Mouse (Mus musculus) CH12.LX (cell line): ENCODE data around the gene Utp20.

Source experiments
- CHD1 ChIP-seq: IDR thresholded peaks from 2 replicates; pipeline ENCODE4 v1.6.1; 2012; ENCODE audit warnings: low read depth, low read length, improper control_type of control experiment, inconsistent platforms
- CTCF ChIP-seq, 2 experiments: IDR thresholded peaks in 1 of 2; conservative IDR thresholded peaks in 1 of 2; 2 replicates each; pipeline ENCODE4 v1.5.1; 2011 to 2012; ENCODE audit warnings: low read depth in 2 of 2, low read length in 2 of 2, improper control_type of control experiment in 1 of 2, inconsistent platforms in 1 of 2, mild to moderate bottlenecking in 1 of 2, moderate library complexity in 1 of 2
- E2F4 ChIP-seq: IDR thresholded peaks from 2 replicates; pipeline ENCODE4 v1.6.1; 2011; ENCODE audit warnings: low read depth, low read length, improper control_type of control experiment; ENCODE audit not compliant: insufficient replicate concordance
- ETS1 ChIP-seq: conservative IDR thresholded peaks from 2 replicates; pipeline ENCODE4 v1.6.1; 2012; ENCODE audit warnings: low read depth, mild to moderate bottlenecking, inconsistent platforms, low read length, improper control_type of control experiment, moderate library complexity
- MAFK ChIP-seq: IDR thresholded peaks from 2 replicates; pipeline ENCODE4 v1.6.1; 2011; ENCODE audit warnings: low read length, improper control_type of control experiment; ENCODE audit not compliant: insufficient replicate concordance
- MXI1 ChIP-seq: IDR thresholded peaks from 2 replicates; pipeline ENCODE4 v1.6.1; 2011; ENCODE audit warnings: mild to moderate bottlenecking, low read depth, low read length, improper control_type of control experiment
- NELFE ChIP-seq: IDR thresholded peaks from 2 replicates; pipeline ENCODE4 v1.6.1; 2011; ENCODE audit warnings: low read depth, low read length, improper control_type of control experiment
- POLR2A ChIP-seq: IDR thresholded peaks from 2 replicates; pipeline ENCODE4 v1.6.1; 2011; ENCODE audit warnings: low read depth, mild to moderate bottlenecking, improper control_type of control experiment, low read length
- TCF12 ChIP-seq: IDR thresholded peaks from 2 replicates; pipeline ENCODE4 v1.6.1; 2014; ENCODE audit warnings: low read depth, mild to moderate bottlenecking, inconsistent platforms, low read length, improper control_type of control experiment
- UBTF ChIP-seq: IDR thresholded peaks from 2 replicates; pipeline ENCODE4 v1.6.1; 2012; ENCODE audit warnings: low read depth, mild to moderate bottlenecking, inconsistent platforms, low read length, improper control_type of control experiment, moderate library complexity
- USF1 ChIP-seq: IDR thresholded peaks from 2 replicates; pipeline ENCODE4 v1.6.1; 2014; ENCODE audit warnings: low read depth, mild to moderate bottlenecking, inconsistent platforms, low read length, improper control_type of control experiment
- ZC3H11A ChIP-seq: IDR thresholded peaks from 2 replicates; pipeline ENCODE4 v1.6.1; 2012; ENCODE audit warnings: low read depth, mild to moderate bottlenecking, inconsistent platforms, low read length, improper control_type of control experiment
- ZKSCAN1 ChIP-seq: IDR thresholded peaks from 2 replicates; pipeline ENCODE4 v1.6.1; 2012; ENCODE audit warnings: low read depth, inconsistent platforms, low read length, improper control_type of control experiment, borderline replicate concordance

DNA sequence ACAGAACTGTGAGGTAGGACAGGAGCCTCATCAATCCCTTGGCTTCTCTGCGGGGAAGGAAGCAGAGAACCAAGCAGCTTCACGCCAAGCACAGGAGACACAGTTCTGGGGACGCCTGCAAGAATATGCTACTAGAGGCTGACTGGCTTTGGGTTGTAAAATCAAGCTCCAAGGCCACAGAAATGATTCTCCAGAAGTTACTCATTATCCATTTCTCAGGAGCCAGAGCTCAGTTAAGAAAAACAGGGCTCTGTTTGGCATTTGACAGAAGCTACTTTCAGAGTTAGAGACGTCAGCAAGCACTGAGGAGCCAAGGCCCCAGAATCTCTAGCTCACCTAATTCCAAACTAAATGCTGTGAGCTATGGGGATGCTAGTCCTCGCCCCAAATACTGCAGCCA, 14.9 kb downstream of the Utp20 start:
- TF ChIP-seq E2F4 (no peak), CTCF (conservative IDR thresholded peaks at IDR 0.05 in 1 of 2, IDR thresholded peaks at IDR 0.05 in 1 of 2; ENCODE audit: low read depth in 2 of 2, low read length in 2 of 2) (no peak), POLR2A (no peak), ZKSCAN1 (no peak), TCF12 (no peak), ZC3H11A (no peak), MXI1 (no peak), CHD1 (no peak), ETS1 (no peak), MAFK (no peak), USF1 (no peak), UBTF (no peak), NELFE (no peak)
